Mouse (Mus musculus): ENCODE measurements around the gene Parn. TPM values are rescaled to one million over a fixed set of nuclear protein-coding genes. Genes with fewer than 3 reads are reported as not detected.

The Parn gene
- total and polyA plus RNA-seq, 2 experiments = 8.8 to 14.4 TPM

DNA sequence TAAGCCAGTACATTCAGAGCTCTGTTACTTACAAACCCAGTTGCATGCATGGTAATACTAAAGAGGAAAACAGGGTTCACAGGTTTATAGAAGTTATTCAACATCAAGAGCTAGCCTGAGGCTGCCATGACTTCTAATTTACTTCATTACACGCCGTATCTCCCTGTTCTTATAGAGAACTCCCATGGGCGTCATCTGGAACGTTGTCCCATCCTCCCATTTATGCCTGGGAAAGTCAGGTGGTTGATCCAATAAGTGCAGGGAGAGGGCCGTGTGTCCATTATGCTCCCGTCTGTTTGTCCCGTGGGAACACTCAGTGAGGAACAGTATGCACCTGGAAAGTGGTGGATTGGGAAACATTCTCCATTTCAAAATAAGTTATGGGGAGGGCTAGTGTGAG, 152.4 kb downstream of the Parn start:
- no peak overlapping the region for H3K4me3 ChIP-seq (ENCODE audit: insufficient read depth, low read depth, low read length)
- H3K4me1 ChIP-seq (ENCODE audit: control insufficient read depth, insufficient read depth, low read length) = no peaks in the 10 kb centered on the region
- H3K79me2 ChIP-seq (ENCODE audit: control insufficient read depth, insufficient read depth, low read length) = no peaks in the 10 kb centered on the region
- H3K27me3 ChIP-seq (ENCODE audit: control insufficient read depth, insufficient read depth, low read length) = no peaks in the 10 kb centered on the region
- DNase-seq (ENCODE audit: extremely low read depth, low read depth, low spot score) = no peak
- H3K9ac ChIP-seq (ENCODE audit: low read depth, low read length) = no peak overlapping the region
- TF ChIP-seq POLR2A (IDR thresholded peaks at IDR 0.05; ENCODE audit: extremely low read depth, insufficient read depth, low read length) (no peak), CTCF (IDR thresholded peaks at IDR 0.05; ENCODE audit: low read depth, low read length) (no peak)
- no peaks in the 10 kb centered on the region for H3K36me3 ChIP-seq (ENCODE audit: control insufficient read depth, insufficient read depth, low read length)
- H3K27ac ChIP-seq (replicated peaks; ENCODE audit: insufficient read depth, low read depth, low read length) = no peak overlapping the region
- WGBS = 96% methylated on average over 7 of the region's 7 CpGs

DNA sequence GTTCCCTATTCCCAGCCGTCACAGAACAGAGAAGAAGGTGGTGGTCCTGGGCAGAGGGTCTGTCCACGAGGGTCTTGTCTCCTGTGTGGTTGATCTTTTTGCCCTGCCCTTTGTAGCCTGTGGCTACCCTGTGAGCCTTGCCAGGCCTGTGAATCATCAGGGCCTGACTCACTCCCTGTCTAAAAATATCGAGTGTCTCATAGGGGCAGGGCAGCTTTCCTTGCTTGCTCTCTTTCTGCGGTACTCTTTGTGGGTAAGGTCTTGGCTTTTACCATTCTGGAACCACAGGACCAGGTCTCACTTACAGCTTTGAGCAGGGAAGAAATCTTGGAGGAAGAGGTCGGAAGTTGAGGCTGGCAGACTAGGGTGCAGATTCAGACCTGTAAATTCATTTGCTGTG, 162.9 kb downstream of the Parn start:
- Histone ChIP-seq H3K4me3 (ENCODE audit: insufficient read depth, low read depth, low read length) (no peak overlapping the region), H3K4me1 (ENCODE audit: control insufficient read depth, insufficient read depth, low read length) (no peaks in the 10 kb centered on the region; the same call in 1 of the 2 replicates), H3K27me3 (ENCODE audit: control insufficient read depth, insufficient read depth, low read length) (no peaks in the 10 kb centered on the region), H3K79me2 (ENCODE audit: control insufficient read depth, insufficient read depth, low read length) (no peaks in the 10 kb centered on the region), H3K9ac (ENCODE audit: low read depth, low read length) (no peak overlapping the region), H3K27ac (replicated peaks; ENCODE audit: insufficient read depth, low read depth, low read length) (no peak overlapping the region), H3K36me3 (ENCODE audit: control insufficient read depth, insufficient read depth, low read length) (no peaks in the 10 kb centered on the region)
- 67% methylated on average over 5 of the region's 5 CpGs for WGBS
- TF ChIP-seq CTCF (IDR thresholded peaks at IDR 0.05; ENCODE audit: low read depth, low read length) = no peak
- no peak for TF ChIP-seq POLR2A (IDR thresholded peaks at IDR 0.05; ENCODE audit: extremely low read depth, insufficient read depth, low read length)
- DNase-seq (ENCODE audit: extremely low read depth, low read depth, low spot score) = no peak

DNA sequence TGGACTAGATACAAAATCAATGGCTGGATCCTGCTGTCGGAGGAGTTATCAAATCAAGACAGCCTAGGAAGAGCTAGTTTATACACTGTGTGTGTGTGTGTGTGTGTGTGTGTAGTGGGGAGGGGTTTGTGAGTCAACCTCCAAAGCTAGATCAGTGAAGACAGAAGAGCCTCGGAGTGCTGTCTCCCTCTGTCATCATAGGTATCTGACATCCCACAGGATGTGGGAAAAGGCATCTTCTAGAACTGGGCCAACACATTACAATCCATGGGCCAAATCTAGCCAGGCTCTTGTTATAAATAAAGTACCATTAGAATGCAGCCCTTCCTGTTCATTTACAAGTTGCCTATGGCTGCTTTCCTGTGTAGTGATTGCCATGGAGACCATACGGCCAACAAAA, 163.5 kb downstream of the Parn start:
- Histone ChIP-seq H3K9ac (ENCODE audit: low read depth, low read length) (no peak overlapping the region), H3K27ac (replicated peaks; ENCODE audit: insufficient read depth, low read depth, low read length) (no peak overlapping the region), H3K4me3 (ENCODE audit: insufficient read depth, low read depth, low read length) (no peak overlapping the region), H3K79me2 (ENCODE audit: control insufficient read depth, insufficient read depth, low read length) (no peaks in the 10 kb centered on the region), H3K27me3 (ENCODE audit: control insufficient read depth, insufficient read depth, low read length) (no peaks in the 10 kb centered on the region), H3K36me3 (ENCODE audit: control insufficient read depth, insufficient read depth, low read length) (no peaks in the 10 kb centered on the region), H3K4me1 (ENCODE audit: control insufficient read depth, insufficient read depth, low read length) (no peaks in the 10 kb centered on the region; the same call in 1 of the 2 replicates)
- WGBS = 65% methylated on average over 3 of the region's 3 CpGs
- no peak for TF ChIP-seq POLR2A (IDR thresholded peaks at IDR 0.05; ENCODE audit: extremely low read depth, insufficient read depth, low read length)
- no peak for DNase-seq (ENCODE audit: extremely low read depth, low read depth, low spot score)

DNA sequence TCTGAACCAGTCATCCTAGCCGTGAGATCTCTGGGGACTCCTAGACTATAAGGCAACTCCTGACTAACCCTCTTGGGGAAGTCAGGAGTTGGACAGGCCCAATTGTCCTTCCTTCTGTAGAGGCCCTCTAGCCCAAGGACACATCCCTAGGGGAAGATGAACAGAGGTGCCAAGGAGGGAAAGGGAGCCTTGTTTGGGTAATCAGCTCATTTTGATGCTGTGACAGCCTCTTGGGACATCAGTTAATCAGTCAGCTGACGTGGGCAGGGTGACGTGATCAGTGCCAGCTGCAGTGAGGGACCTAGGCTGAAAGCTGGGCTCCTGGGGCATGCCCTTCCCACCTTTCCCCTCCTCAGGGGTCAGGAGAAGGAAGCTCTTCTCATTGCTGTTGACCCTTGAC, 169.0 kb downstream of the Parn start:
- Histone ChIP-seq H3K27ac (replicated peaks; ENCODE audit: insufficient read depth, low read depth, low read length) (no peak overlapping the region), H3K79me2 (ENCODE audit: control insufficient read depth, insufficient read depth, low read length) (no peaks in the 10 kb centered on the region), H3K36me3 (ENCODE audit: control insufficient read depth, insufficient read depth, low read length) (no peaks in the 10 kb centered on the region), H3K4me1 (ENCODE audit: control insufficient read depth, insufficient read depth, low read length) (no peaks in the 10 kb centered on the region), H3K27me3 (ENCODE audit: control insufficient read depth, insufficient read depth, low read length) (no peaks in the 10 kb centered on the region; the same call in 1 of the 2 replicates), H3K9ac (ENCODE audit: low read depth, low read length) (no peak overlapping the region), H3K4me3 (ENCODE audit: insufficient read depth, low read depth, low read length) (no peak overlapping the region)
- DNase-seq (ENCODE audit: extremely low read depth, low read depth, low spot score) = no peak
- TF ChIP-seq POLR2A (IDR thresholded peaks at IDR 0.05; ENCODE audit: extremely low read depth, insufficient read depth, low read length) = no peak
- TF ChIP-seq CTCF (IDR thresholded peaks at IDR 0.05; ENCODE audit: low read depth, low read length) = no peak
- WGBS = 90% methylated on average over 3 of the region's 3 CpGs

DNA sequence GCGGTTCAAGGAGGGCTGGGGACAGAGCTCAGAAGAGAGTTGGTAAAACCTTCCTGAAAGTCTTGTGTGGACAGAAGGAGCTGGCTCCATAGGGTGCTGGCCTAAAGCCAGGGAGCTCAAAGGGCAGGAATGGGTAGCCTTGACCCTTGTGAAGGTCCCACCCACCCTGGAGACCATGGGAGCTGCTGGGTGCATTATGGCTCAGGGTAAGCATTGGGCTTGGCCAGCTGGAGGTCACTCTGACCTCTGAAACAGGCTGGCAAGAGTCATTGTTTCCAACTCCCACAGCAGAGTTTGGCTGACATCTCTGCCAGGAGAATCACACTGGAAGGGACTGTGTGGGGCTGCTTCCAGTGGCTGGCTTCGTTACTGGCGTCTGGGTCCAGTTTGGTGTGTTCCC, 174.0 kb downstream of the Parn start:
- WGBS = 84% methylated on average over 3 of the region's 3 CpGs
- no peak overlapping the region for H3K27ac ChIP-seq (replicated peaks; ENCODE audit: insufficient read depth, low read depth, low read length)
- peak; percentile 5 for DNase-seq (ENCODE audit: extremely low read depth, low read depth, low spot score)

DNA sequence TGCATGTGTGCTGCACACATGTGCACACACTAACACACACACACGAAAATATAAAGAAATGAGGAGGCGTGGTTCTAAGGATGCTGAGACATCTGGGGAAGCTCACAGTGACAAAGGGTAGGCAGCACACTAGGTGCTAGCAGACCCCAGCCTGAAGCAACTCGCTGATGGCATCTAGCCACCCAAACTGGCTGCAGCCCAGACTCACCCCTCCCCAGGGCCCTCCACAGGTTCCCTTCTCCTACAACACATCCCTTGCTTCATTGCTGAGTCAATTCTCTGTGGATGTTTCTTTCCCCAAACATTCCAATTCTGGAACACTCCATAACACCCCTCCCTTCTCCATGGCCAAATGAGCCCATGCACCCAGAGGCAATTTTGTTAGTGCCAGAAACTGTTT, 175.0 kb downstream of the Parn start:
- Histone ChIP-seq H3K27me3 (ENCODE audit: control insufficient read depth, insufficient read depth, low read length) (no peaks in the 10 kb centered on the region; the same call in 1 of the 2 replicates), H3K9ac (ENCODE audit: low read depth, low read length) (no peak overlapping the region), H3K4me3 (ENCODE audit: insufficient read depth, low read depth, low read length) (no peak overlapping the region), H3K27ac (replicated peaks; ENCODE audit: insufficient read depth, low read depth, low read length) (no peak overlapping the region), H3K79me2 (ENCODE audit: control insufficient read depth, insufficient read depth, low read length) (no peaks in the 10 kb centered on the region), H3K36me3 (ENCODE audit: control insufficient read depth, insufficient read depth, low read length) (no peaks in the 10 kb centered on the region), H3K4me1 (ENCODE audit: control insufficient read depth, insufficient read depth, low read length) (no peaks in the 10 kb centered on the region)
- DNase-seq (ENCODE audit: extremely low read depth, low read depth, low spot score) = no peak
- TF ChIP-seq CTCF (IDR thresholded peaks at IDR 0.05; ENCODE audit: low read depth, low read length) (no peak), POLR2A (IDR thresholded peaks at IDR 0.05; ENCODE audit: extremely low read depth, insufficient read depth, low read length) (no peak)
- WGBS = 77% methylated on average over 3 of the region's 3 CpGs

More for the DNA sequence above, 174.0 kb downstream of the Parn start:
- TF ChIP-seq POLR2A (IDR thresholded peaks at IDR 0.05; ENCODE audit: extremely low read depth, insufficient read depth, low read length) (no peak), CTCF (IDR thresholded peaks at IDR 0.05; ENCODE audit: low read depth, low read length) (no peak)
- no peaks in the 10 kb centered on the region for H3K4me1 ChIP-seq (ENCODE audit: control insufficient read depth, insufficient read depth, low read length)
- no peaks in the 10 kb centered on the region for H3K36me3 ChIP-seq (ENCODE audit: control insufficient read depth, insufficient read depth, low read length)
- H3K9ac ChIP-seq (ENCODE audit: low read depth, low read length) = no peak overlapping the region
- no peaks in the 10 kb centered on the region; the same call in 1 of the 2 replicates for H3K27me3 ChIP-seq (ENCODE audit: control insufficient read depth, insufficient read depth, low read length)
- H3K79me2 ChIP-seq (ENCODE audit: control insufficient read depth, insufficient read depth, low read length) = no peaks in the 10 kb centered on the region
- H3K4me3 ChIP-seq (ENCODE audit: insufficient read depth, low read depth, low read length) = no peak overlapping the region
